Mouse (Mus musculus): ENCODE results near the gene Hivep3. TPM values are rescaled to one million over a fixed set of nuclear protein-coding genes. Genes with fewer than 3 reads are reported as not detected.

Hivep3 gene
- polyA plus RNA-seq, 2 experiments from 2014 or later, result 21.0 to 25.2 TPM

DNA sequence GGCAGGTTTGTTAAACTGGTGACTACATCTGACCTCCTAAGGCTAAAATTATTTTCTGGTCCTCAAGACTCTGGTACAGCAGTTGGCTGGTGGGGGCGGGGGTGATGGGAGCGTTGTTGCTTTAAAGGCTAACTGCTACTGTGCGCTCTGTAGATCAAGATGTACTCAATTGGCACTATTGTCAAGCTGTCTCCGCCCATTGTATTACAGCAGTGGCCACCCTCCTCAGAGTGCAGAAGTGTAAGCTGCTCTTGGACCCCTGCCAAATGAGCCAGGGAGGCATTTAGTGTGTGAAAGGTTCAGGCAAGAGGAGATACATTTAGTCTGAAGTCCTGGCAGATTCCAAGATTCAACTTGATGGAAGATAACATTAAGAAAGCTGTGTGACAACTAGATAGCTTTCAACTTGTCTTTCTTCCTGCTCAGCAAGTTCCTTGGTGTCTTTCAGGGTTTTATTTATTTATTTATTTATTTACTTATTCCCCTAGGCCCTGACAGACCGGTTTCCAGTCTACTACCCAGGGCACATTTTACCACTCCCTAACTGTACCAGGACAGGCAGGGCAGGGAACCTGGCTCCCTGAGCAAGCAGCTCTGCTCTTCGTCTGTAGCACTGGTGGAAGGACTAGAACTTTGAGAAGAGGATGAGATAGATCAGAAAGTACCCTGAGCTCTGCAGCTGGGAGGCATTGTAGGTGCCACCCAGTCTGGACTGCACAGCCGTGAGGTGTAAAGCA, 83.2 kb downstream of the Hivep3 start:
- no peak for ATAC-seq

DNA sequence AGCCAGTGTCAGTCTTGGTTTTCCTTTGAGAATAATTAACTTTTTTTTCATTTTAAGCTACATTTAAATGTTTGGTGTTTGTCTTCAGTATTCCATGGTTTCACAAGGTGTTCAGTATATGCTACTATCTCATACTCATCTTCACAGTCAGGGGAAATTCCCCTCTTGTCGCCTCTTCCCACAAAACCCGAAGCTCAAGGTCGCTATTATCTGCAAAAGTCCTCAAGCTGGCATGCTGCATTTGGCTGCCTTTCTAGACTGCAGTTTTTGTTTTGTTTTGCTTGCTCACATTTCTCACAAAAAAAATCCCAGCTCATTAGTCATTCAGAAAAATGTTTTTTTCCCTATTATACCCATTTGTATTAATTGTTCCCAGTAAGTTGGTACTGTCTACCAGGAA, 92.4 kb downstream of the Hivep3 start:
- no peak for ATAC-seq

DNA sequence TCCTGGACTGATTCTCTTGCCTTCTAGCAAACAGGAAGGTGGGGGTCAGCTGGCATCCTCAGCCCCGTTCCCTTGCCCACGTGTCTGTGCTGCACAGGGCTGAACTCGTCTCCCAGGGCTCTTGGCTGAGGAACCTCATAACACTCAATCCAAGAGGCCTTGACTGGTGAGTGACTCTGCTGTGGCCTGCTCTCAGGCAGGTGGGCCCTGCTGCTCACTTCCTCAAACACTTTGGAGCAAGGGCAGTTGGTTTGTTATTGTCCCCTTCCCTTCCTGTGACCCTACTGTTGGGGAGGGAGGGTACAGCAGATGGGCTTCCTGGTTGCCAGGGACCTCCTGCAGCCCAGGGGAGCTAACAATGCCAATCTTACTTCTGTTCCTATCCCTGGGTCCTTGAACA, 94.8 kb downstream of the Hivep3 start:
- ATAC-seq, result no peak

DNA sequence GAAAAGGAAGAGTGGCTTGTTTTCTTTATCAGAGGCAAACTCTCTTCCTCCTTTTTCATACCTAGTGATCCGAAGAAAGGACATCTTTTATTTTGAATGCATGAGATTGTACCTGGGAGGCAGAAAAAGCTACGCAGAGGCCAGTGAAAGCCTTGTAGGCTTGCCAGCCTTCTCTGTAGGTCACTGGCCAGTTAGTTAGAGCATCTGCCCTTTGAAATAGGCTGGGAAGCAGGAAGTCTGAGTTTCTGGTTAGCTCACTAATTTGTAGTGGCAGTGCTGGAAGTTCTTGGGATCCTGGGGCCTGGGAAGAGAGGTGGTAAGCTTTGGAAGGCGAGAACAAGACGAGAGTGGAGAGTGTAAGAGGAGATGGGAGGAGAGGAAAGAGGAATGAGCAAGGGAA, 95.4 kb downstream of the Hivep3 start:
- no peak for ATAC-seq

DNA sequence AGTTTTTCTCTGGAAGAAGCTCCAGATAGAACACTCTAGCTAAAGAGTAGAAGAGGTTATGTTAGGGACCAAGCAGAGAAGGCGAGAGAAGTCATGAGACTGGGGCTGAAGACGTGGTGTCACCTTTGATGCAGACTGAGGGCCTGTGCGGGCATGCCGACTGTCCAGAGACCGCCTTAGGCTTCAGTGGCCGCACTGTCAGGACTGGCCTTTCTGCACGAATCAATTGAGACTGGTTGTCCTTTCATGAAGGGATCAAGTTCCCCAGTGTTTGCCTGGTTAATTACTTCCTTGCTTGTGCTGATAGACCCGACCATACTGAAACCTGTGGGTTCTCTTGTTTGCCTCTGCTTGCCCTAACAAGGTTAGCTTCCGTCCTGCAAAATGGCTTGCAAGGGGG, 99.7 kb downstream of the Hivep3 start:
- no peak for ATAC-seq

DNA sequence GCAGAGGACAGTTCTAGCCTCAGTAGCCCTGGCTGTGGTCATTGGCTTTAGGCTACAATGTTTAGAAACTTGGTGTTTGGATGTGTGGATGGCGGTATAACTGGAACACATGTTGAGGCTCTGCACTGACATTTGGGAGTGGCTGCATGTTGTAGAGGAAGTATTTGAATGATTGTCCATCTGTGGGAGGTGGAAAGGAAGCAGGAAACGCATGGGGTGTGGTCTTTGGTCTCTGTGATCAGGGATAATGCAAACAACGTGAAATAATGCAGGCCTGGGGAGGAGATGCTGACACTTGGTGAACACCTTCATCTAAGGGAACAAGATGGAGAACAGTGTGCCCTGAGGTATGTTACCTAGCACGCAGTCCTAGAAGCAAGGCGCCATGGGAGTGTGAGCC, 100.3 kb downstream of the Hivep3 start:
- no peak for ATAC-seq

DNA sequence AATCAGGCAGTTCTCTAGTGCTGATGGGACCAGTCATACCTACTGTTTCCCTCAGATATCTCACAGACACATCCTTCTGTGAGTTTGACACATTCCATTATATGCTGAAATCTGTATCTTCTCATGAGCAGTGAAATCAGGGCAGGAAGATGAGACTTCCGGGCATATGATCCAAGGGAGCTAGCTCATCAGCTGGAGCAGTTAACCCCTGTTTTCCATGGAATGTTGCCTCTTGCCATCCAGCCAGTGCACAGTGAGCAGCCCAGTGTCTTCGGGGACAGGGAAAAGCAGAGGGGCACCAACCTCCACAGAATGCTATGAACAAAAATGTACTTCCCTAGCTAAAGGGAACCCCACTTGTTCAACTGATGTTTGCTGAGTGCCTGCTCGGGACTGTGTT, 102.6 kb downstream of the Hivep3 start:
- ATAC-seq, result no peak

DNA sequence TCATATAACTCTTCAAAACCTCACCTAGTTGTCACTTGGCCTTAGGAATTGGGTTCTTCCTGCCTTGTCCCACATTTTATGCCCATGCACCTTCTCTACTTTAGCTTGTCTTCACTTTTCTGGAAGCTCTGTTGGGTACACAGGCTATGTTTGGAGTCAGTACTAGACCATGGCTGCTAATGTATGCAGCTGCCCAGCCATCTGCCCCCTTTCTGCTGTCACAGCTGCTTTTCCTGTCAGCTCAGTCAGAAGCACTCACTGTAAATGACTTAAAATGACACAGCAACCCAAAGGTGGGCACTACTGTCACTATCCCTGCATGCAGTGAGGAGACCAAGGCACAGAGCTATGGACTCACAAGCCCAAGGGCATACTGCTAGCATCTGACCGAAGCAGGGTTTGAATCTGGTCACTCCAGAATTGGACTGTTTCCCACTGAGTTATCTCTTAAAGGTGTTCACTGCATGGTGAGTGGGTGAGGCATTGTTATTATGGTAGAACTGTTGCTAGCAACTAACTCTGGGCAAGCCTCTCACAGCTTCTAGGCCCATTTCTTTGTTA, 104.0 kb downstream of the Hivep3 start:
- no peak for ATAC-seq

DNA sequence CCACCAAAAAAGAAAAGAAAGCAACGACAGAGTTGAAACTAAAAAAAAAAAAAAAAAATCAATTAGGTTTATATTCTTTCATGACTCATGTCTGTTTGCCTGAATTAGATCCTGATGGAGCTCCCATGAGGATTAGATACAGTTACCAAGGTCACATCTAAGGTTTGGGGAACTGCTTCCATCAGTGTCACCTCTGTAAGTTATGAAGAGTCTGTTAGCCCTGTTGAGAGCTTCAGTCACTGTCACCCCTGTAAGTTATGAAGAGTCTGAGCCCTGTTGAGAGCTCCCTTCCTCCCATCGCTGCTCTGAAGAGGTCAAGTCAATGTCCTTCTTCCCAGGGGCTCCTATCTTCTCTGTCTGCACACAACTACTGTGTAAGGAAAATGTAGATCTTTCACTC, 104.7 kb downstream of the Hivep3 start:
- ATAC-seq, result no peak

DNA sequence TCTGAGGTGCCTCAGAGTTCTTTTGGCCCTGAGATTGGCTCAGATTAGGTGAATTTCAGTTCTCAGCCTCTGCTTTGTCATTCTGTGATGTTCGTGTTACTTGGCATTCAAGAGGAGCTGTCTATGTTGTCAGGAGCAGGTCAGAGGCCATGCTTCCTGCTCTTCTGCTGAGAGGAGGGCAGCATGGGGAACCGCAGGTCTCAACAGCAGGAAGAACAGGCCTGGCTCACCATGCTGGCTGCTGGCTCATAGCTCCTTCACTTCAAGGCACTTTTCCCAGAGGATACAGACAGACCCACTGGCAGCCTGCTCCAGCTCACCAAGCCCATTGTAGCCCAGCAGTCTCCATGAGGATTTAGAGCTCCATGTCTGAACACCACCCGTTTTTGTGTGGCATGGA, 109.7 kb downstream of the Hivep3 start:
- ATAC-seq, result no peak

DNA sequence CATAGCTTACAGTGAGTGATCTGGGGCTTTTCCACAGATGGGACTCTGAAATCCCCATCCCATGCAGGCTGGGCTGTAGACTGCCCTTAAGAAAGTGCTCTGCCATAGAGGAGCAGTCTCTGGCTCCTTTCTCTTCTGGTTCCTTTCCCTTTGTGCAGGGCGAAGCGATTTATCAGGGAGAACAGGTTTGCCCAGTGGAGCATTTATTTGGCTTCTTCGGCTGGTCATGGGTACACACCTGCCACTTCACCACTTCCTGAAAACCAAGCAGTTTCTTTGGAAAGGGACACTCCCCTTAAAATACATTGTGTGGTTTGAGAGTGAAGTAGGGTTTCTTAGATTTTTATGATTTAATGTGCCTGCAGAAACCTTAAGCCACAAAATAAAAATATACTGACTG, 110.7 kb downstream of the Hivep3 start:
- ATAC-seq, result no peak

DNA sequence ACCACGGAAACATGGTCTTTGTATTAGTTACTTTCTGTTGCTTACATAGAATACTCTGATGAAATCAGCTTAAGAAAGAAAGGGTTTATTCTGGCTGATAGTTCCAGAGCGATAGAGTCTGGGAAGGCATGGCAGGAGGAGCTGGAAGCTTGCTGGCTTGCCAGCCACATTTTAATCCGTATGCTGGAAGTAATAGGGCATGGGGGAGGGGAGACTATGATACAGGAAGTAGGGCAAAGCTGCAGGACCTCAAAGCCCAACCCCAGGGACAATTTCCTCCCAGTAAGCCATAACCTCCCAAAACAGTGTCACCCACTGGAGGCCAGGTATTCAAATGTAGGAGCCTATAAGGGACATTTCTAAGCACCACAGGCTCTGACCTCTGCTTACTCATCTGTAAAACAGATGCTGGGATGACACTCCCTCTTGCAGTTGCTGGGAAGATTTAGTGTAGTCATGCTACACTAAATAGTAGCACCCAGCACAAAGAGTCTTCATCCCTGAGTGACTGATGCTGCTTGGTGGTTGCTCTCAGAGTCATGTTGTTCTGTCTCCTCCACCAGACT, 112.1 kb downstream of the Hivep3 start:
- no peak for ATAC-seq

DNA sequence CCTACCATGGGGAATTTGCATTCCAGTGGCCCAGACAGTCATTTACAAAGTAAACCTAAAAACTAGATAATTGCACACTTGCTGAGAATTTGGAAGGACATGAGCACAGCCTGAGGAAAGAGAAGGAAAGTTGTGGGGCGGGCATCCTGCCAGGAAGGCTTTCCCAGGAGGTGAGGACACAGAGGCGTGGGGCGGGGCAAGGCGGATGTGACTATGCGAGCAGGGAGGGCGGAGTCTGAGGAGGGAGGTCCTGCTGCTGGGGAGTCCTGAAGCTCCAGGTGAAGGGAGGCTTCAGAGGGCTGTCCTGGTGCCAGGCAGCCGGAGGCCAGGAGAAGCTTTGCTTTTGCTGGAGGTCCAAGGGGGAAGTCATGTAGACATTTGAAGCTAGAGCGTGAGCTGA, 118.9 kb downstream of the Hivep3 start:
- ATAC-seq, result no peak

DNA sequence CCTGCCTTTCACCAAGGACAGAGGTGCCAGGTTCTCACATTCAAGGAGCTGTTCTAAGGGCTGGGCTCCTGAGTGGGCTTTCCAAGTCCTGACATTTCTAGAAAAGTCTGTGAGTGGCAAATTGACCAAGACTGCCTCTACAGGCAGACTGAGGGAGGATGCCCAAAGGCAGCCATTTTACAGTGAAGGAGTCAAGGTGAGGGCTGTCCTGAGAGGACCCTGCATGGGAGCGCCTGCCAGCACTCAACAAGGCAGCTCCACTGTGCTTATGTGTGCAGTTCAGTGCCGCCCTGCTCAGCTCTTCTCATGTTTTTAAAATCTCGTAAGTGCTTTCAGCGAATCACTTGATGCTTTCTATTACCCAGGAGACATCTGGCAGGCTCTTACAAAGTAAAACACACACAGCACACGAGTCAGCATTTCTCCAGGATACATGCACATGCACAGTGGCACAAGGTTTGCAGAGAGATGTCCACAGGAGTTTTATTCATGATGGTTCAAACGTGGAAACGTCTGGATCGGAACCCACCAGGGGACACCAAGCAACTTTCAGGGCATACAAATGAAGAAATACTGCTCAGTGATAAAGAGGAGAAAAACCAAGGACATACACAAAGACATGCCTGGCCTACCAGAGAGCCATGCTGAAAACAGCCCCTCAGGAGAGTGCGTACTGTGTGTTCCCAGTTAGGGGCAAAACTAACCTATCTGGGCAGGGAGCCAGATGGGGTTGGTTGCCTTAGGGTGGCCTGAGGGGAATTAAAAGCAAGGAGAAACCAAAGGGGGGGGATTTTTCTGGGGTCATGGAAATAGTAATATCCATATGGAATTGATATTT, 120.9 kb downstream of the Hivep3 start:
- ATAC-seq, result no peak

DNA sequence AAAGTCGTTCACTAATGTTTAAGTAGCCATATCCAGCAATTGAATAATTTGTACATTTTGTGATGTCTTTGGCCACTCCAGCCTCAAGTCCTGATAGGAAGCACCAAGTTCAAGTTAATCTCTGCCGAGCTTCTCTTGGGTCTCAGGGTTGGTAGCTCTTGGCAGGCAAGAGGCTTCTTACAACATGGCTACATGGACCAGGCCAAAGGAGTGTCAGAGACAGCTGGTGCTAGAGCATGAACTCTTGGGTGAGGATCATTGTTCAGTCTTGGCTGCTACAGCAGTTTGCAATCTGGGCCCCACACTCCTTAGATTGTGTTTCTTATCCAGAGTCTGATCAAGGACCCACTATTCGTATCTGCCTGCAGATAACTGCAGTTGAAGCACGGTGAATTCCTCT, 125.9 kb downstream of the Hivep3 start:
- ATAC-seq, result no peak

DNA sequence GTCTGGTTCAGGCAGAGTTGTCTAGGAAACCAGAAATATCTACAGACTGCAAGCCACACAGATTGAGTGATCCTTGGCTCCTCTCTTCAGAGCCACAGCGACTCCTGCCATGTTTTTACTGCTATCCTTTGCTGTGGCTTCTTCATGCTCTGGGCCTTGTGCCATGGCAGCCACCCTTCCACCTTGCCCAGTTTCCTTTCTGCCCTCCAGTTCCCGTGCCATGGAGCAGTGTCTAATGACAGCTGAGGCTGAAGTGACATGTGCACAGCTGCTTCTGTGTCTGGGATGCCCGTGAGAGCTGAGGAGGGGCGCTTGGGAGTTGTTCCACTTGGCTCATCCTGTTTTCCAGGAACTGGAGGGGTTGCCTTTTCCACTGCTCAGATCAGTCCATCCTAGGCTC, 127.4 kb downstream of the Hivep3 start:
- no peak for ATAC-seq

DNA sequence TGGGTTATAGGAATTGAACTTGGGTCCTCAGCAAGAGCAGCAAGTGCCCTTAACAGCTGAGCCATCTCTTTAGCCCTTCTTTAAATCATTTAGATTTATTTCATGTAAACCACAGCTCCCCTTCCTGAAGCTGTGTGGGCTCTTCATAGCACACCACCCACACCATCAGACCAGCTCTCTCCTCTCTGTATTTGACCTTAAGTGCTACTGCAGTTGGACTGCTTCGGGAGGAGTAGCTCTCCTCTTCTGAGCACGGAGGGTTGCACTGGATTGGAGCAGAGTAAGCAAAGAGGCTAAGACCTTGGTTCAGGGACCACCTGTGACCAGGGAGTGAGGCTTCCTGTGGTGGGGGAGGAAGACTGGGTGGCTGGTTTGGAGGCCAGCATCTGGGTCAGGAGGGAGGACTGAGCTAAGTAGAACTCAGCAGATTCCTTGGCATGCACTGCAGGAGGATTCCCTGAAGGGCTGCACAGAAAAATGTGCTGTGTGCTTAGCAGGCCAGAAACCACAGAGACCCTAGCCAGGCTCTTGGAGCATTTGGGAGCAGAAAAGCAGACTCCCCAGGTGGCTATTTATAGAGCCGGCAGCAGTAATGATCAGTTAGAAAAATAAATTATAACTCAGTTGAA, 132.4 kb downstream of the Hivep3 start:
- ATAC-seq, result no peak

DNA sequence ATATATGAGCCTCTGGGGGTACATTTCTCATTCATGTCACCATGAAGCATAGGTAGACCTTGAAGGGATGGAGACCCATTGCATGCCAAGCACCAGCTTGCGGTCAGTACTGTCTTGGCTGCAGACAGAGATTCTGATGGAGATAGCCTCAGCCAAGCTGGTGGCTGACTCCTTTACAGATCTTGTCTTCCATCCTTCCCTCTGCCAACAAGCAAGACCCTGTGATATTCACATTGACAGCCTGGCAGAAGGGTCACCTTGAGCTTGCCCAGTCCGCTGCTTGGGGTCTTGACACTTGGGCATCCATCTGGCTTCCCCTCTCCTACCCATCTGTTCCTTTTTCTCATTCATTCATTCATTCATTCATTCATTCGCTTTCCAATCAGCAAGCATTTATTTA, 133.5 kb downstream of the Hivep3 start:
- ATAC-seq, result no peak

DNA sequence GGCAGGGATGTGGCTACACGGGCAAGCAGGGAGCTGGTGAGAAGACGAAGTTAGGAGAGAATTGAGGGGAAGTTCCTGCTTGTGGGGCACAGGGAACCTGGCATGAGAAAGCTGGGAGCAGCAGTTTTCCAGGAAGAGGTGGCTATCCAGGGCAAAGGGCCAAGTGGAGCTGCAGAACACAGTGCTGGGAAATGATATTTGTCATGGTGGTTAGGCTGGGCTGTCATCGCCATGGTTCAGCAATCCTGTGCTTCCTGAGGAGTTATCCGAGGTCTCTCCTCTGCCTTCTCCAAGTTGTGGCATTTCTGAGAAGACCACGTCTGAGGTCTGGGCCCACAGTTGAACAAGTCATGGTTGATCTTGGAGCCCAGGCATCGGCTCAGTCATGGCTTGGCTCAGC, 136.8 kb downstream of the Hivep3 start:
- ATAC-seq, result no peak

DNA sequence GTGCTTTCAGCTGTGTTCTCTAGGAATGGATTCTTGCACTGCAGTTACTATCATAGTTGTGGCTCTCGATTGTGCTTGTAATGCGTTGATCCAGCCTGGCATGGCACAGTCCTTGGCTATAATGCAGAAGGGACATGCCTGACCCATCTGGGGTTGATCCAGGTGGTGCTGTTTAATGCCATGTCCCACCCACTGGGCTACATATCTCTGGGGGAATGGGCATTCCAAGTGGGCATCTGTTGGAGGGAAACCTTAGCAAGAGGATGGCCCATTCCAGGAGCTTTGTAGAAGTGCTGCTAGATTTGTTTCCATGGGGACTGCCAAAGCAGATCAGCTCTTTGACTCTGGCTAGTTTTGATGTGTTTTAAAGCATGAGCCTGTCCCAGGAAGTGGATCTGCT, 137.9 kb downstream of the Hivep3 start:
- ATAC-seq, result no peak

DNA sequence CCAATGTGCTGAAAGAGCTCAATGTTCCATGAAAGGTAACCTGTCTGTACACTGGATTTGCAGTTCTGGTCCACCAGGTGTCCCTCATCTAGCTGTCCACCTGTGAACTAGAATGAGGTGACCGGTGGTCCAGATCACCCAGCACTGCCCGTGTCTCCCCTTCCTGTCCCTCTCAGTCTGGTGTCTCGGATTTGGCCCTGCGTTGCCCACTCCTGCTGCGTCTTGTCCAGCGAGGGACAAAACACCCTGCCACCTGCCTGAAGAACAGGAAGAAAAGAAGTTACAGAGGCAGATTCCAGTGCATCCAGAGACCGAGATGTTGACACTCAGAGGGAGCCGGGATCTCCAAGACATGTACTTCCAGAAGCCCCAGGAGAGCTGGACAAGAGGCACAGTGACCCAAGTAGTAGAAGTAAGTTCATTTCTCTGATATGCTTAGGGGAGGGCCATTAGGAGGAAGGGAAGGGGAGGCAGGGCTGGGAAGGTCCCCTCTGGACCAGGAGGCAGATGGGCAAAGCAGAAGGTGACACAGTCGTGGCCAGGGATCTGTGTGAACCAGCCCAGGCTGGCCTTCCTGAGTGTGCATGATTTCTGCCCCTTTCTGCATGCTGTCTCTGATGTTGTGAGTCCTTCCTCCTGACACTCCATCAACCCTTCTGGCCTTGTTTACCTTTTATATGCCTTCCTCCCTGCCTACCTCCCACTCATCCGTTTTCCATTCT, 138.4 kb downstream of the Hivep3 start:
- ATAC-seq, result peak; percentile 19

DNA sequence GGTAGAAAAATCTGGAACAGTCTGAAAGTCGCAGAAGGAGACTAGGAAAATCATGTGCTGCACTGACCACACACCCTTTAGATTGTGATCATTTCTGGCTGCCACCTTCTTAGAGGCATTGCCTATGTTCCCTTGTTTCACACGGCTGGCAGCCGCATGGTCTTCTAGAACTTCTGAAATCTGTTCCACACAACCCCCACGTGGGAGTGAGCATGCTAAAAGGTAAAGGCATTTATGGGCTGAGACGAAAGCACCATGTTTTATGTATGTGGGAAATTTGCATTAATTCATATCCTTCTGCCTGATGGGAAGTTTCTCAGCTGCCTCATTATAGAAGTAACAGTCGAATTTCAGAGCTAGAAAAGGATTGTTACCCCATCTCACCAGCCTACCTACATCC, 140.4 kb downstream of the Hivep3 start:
- no peak for ATAC-seq

DNA sequence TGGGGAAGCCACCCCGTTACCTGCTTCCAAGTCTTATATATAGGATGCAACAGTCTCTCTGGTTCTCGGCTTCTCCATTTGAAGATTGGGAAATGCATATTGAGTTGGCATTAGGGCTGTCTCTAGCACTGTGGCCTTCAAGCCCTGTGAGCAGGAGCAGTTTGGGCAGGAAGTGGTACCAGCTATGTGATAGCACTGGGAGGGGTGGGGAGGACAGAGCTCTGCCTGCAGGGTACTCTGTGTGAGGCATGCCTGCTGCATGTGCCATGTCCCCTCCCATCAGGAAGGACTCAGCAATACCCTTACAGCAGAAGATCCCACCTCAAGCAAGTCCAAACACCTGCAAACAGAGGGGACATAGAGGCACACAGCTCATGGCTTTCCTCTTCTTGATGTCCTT, 142.0 kb downstream of the Hivep3 start:
- ATAC-seq, result no peak

Data from activated CD4-positive, CD25-positive, alpha-beta regulatory T cell, adult 4 months (primary cell).